Mouse (Mus musculus) olfactory bulb, adult 2 months (tissue): ENCODE results near the gene Nudt6. TPM values are rescaled to one million over a fixed set of nuclear protein-coding genes. Genes with fewer than 3 reads are reported as not detected.

Source experiments
- H3K27ac ChIP-seq: fragments of 200-500 bp; 2 replicates; pipeline ENCODE4 v1.5.1; 2012; ENCODE audit warnings: low read depth, low read length; ENCODE audit not compliant: insufficient read depth
- H3K4me1 ChIP-seq: fragments of 200-500 bp; 2 replicates; pipeline ENCODE4 v1.6.1; 2012; ENCODE audit warnings: low read length; ENCODE audit not compliant: control insufficient read depth, insufficient read depth
- H3K4me3 ChIP-seq: fragments of 200-500 bp; 2 replicates; pipeline ENCODE4 v1.5.1; 2012; ENCODE audit warnings: mild to moderate bottlenecking, low read depth, low read length, moderate library complexity; ENCODE audit not compliant: insufficient read depth
- CTCF ChIP-seq: fragments of 200-500 bp; IDR thresholded peaks from 2 replicates; pipeline ENCODE4 v1.5.1; 2012; ENCODE audit warnings: low read depth, mild to moderate bottlenecking, low read length, moderate library complexity; ENCODE audit not compliant: insufficient read depth
- POLR2A ChIP-seq: fragments of 200-500 bp; IDR thresholded peaks from 2 replicates; pipeline ENCODE4 v1.6.1; 2012; ENCODE audit warnings: mild to moderate bottlenecking, low read depth, low read length, moderate library complexity; ENCODE audit not compliant: insufficient read depth
- WGBS: fragments of 180-500 bp; shearing (Covaris S2); methylation state at CpG from one replicate; pipeline ENCODE4 v1.1.7; 2018; 5-methylcytosine and 5-hydroxymethylcytosine counted together
- polyA plus RNA-seq: library from polyadenylated mRNA; stranded (reverse); fragments of >200 nt; gene quantifications from 2 replicates; pipeline ENCODE4 v1.2.4, GENCODE M21; 2012; ENCODE audit warnings: low replicate concordance; ENCODE audit not compliant: missing spikeins, insufficient read depth, insufficient read length

Gene Nudt6
- polyA plus RNA-seq, 1 experiment: not detected

- 86% methylated on average over 5 of the region's 5 CpGs for WGBS
- H3K4me3 ChIP-seq: no peak overlapping the region
- H3K4me1 ChIP-seq: 0 out of 2 replicates have a peak, but pooled peaks cover under 1% of the 10 kb centered on the region
- H3K27ac ChIP-seq: no peak overlapping the region
- no peak for TF ChIP-seq POLR2A
- no peak for TF ChIP-seq CTCF
Observed at GRCm38 (mm10) chr3:37396930-37397608, 22.9 kb downstream of the Nudt6 start.

- WGBS: 94% methylated on average over 6 of the region's 6 CpGs
- Histone ChIP-seq H3K27ac (no peak overlapping the region), H3K4me1 (no peaks in the 10 kb centered on the region), H3K4me3 (no peak overlapping the region)
- TF ChIP-seq POLR2A (no peak), CTCF (no peak)
Observed at GRCm38 (mm10) chr3:37387310-37387709, 32.7 kb downstream of the Nudt6 start.

- Histone ChIP-seq H3K4me3 (no peak overlapping the region), H3K4me1 (no peaks in the 10 kb centered on the region), H3K27ac (no peak overlapping the region)
- WGBS: 73% methylated on average over 6 of the region's 6 CpGs
- no peak for TF ChIP-seq CTCF
- TF ChIP-seq POLR2A: no peak
Observed at GRCm38 (mm10) chr3:37383096-37383765, 36.8 kb downstream of the Nudt6 start.

GRCm38 (mm10) chr3:37381457-37381856 is 38.6 kb downstream of the Nudt6 start:
- 71% methylated on average over 6 of the region's 6 CpGs for WGBS
- Histone ChIP-seq H3K4me1 (no peaks in the 10 kb centered on the region), H3K27ac (no peak overlapping the region), H3K4me3 (no peak overlapping the region)
- TF ChIP-seq POLR2A (no peak), CTCF (no peak)

GRCm38 (mm10) chr3:37379930-37380881 is 39.8 kb downstream of the Nudt6 start:
- WGBS: 47% methylated on average over 18 of the region's 18 CpGs
- H3K4me1 ChIP-seq: no peaks in the 10 kb centered on the region
- H3K27ac ChIP-seq: no peak overlapping the region
- no peak overlapping the region for H3K4me3 ChIP-seq
- TF ChIP-seq POLR2A (no peak), CTCF (no peak)

GRCm38 (mm10) chr3:37379201-37379600 is 40.8 kb downstream of the Nudt6 start:
- WGBS: 90% methylated on average over 14 of the region's 14 CpGs
- TF ChIP-seq POLR2A (no peak), CTCF (no peak)
- H3K27ac ChIP-seq: no peak overlapping the region
- no peaks in the 10 kb centered on the region for H3K4me1 ChIP-seq
- H3K4me3 ChIP-seq: no peak overlapping the region

GRCm38 (mm10) chr3:37378412-37378811 is 41.6 kb downstream of the Nudt6 start:
- H3K4me1 ChIP-seq: no peaks in the 10 kb centered on the region
- no peak overlapping the region for H3K4me3 ChIP-seq
- WGBS: 57% methylated on average over 6 of the region's 6 CpGs
- TF ChIP-seq CTCF (no peak), POLR2A (no peak)
- H3K27ac ChIP-seq: no peak overlapping the region

- WGBS: 80% methylated on average over 6 of the region's 6 CpGs
- H3K27ac ChIP-seq: no peak overlapping the region
- H3K4me3 ChIP-seq: no peak overlapping the region
- H3K4me1 ChIP-seq: no peaks in the 10 kb centered on the region
- no peak for TF ChIP-seq CTCF
- no peak for TF ChIP-seq POLR2A
Observed at GRCm38 (mm10) chr3:37377926-37378325, 42.1 kb downstream of the Nudt6 start.

- no peak for TF ChIP-seq CTCF
- TF ChIP-seq POLR2A: no peak
- no peaks in the 10 kb centered on the region for H3K4me1 ChIP-seq
- whole genome bisulfite sequencing: 93% methylated on average over 11 of the region's 11 CpGs
- H3K4me3 ChIP-seq: no peak overlapping the region
- no peak overlapping the region for H3K27ac ChIP-seq
Observed at GRCm38 (mm10) chr3:37373712-37374111, 46.3 kb downstream of the Nudt6 start.
